Mouse (Mus musculus) kidney, embryonic 16.5 days (tissue): ENCODE measurements around the gene Akirin1. TPM values are rescaled to one million over a fixed set of nuclear protein-coding genes. Genes with fewer than 3 reads are reported as not detected.
A peak's percentile ranks its signal among the peaks of the same experiment; 100 is the strongest.

Experiments
- ATAC-seq: fragments of 200-750 bp; cut with Nextera tagmentation; 2 replicates; pipeline ENCODE4 v1.8.0; 2017; ENCODE audit warnings: moderate TSS enrichment; ENCODE audit not compliant: low FRiP score, low TSS enrichment
- H3K27ac ChIP-seq: fragments of 300-500 bp; sonication (generic); 2 replicates; pipeline ENCODE4 v1.5.1; 2014; ENCODE audit warnings: low read length
- H3K27me3 ChIP-seq: fragments of 300-500 bp; sonication (generic); 2 replicates; pipeline ENCODE4 v1.6.1; 2014; ENCODE audit warnings: low read length, control low read depth, mixed read lengths; ENCODE audit not compliant: insufficient read depth
- H3K36me3 ChIP-seq: fragments of 300-500 bp; sonication (generic); 2 replicates; pipeline ENCODE4 v1.6.1; 2014; ENCODE audit warnings: low read length, control low read depth, mixed read lengths; ENCODE audit not compliant: insufficient read depth
- H3K4me1 ChIP-seq: fragments of 300-500 bp; sonication (generic); 2 replicates; pipeline ENCODE4 v1.6.1; 2014; ENCODE audit warnings: low read length, control low read depth, mixed read lengths; ENCODE audit not compliant: insufficient read depth
- H3K4me2 ChIP-seq: fragments of 300-500 bp; sonication (generic); replicated peaks from 2 replicates; pipeline ENCODE4 v1.6.1; 2014; ENCODE audit warnings: low read depth, low read length
- H3K4me3 ChIP-seq: fragments of 300-500 bp; sonication (generic); 2 replicates; pipeline ENCODE4 v1.5.1; 2014; ENCODE audit warnings: mild to moderate bottlenecking, low read length
- H3K9ac ChIP-seq: fragments of 300-500 bp; sonication (generic); replicated peaks from 2 replicates; pipeline ENCODE4 v1.6.1; 2014; ENCODE audit warnings: low read length
- H3K9me3 ChIP-seq: fragments of 300-500 bp; sonication (generic); 2 replicates; pipeline ENCODE4 v1.6.1; 2016; ENCODE audit warnings: low read length, control low read depth
- WGBS: fragments of 180-500 bp; shearing (Covaris S2); extraction: QIAGEN DNeasy Blood & Tissue Kit; methylation state at CpG from one replicate; pipeline ENCODE4 v1.1.7; 2014; 5-methylcytosine and 5-hydroxymethylcytosine counted together
- polyA plus RNA-seq: library from polyadenylated mRNA; unstranded; fragments of >200 nt; fragmentation: Nextera tagmentation; extraction: Ambion mirVana; gene quantifications from 2 replicates; pipeline ENCODE4 v1.2.1, GENCODE M21; 2015

Gene Akirin1
- polyA plus RNA-seq, 1 experiment from 2014 or later: 42.3 TPM

GRCm38 (mm10) chr4:123758306-123758705 is 8.2 kb upstream of the Akirin1 start:
- Histone ChIP-seq H3K27ac (no peak overlapping the region), H3K9ac (no peak overlapping the region), H3K9me3 (no peaks in the 10 kb centered on the region), H3K27me3 (no peaks in the 10 kb centered on the region), H3K4me3 (no peak overlapping the region), H3K4me1 (no peaks in the 10 kb centered on the region), H3K36me3 (no peaks in the 10 kb centered on the region), H3K4me2 (no peak overlapping the region)
- no peak for ATAC-seq
- WGBS: 55% methylated on average over 4 of the region's 4 CpGs

GRCm38 (mm10) chr4:123750707-123751312 is 665 bp upstream of the Akirin1 start:
- no peaks in the 10 kb centered on the region for H3K9me3 ChIP-seq
- H3K4me3 ChIP-seq: peak overlapping the region; percentile 99
- no peaks in the 10 kb centered on the region for H3K36me3 ChIP-seq
- H3K27ac ChIP-seq: no peak overlapping the region
- peak overlapping the region; percentile 68 for H3K4me2 ChIP-seq
- H3K27me3 ChIP-seq: no peaks in the 10 kb centered on the region
- peak overlapping the region; percentile 92 for H3K9ac ChIP-seq
- no peak for ATAC-seq
- under 1% methylated on average over 8 of the region's 8 CpGs for WGBS
- peaks cover 14% of the 10 kb centered on the region for H3K4me1 ChIP-seq

- Histone ChIP-seq H3K9me3 (no peaks in the 10 kb centered on the region), H3K36me3 (no peaks in the 10 kb centered on the region), H3K4me3 (peak overlapping the region; percentile 99), H3K4me2 (peak overlapping the region; percentile 94), H3K27me3 (no peaks in the 10 kb centered on the region), H3K27ac (peak overlapping the region; percentile 82), H3K4me1 (peaks cover 14% of the 10 kb centered on the region), H3K9ac (peak overlapping the region; percentile 92)
- ATAC-seq: peak; percentile 89
- WGBS: under 1% methylated on average over 40 of the region's 55 CpGs
Measured at GRCm38 (mm10) chr4:123749484-123750130, 538 bp downstream of the Akirin1 start.

- peak overlapping the region; percentile 82; the same call in 1 of the 2 replicates for H3K27ac ChIP-seq
Measured at GRCm38 (mm10) chr4:123748726-123749415, 1.3 kb downstream of the Akirin1 start.

DNA sequence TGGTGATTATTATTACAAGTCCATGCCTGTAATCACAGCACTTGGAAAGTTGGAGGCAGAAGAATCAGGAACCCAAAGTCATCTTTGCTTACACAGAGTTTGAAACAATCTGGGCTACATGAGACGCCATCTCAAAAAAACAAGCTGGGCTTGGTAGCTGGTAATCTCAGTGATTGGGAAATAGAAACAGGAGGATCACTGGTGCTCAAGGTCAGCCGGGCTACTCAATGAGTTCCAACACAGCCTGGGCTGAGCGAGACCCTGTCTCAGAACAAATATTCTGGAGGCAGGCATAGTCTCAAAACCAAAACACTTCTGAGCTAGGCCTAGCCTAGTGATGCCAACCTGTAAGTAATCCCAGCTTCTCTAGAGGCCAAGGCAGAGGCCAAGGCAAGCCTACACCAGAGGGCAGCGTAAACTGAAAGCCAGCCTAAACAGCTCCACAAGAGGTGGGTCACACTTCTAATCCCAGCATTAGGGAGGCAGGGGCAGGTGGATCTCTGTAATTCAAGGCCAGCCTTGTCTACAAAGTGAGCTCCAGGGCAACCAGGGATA is 4.8 kb downstream of the Akirin1 start:
- Histone ChIP-seq H3K4me2 (no peak overlapping the region), H3K36me3 (peaks cover 17% of the 10 kb centered on the region), H3K9ac (no peak overlapping the region), H3K4me3 (no peak overlapping the region), H3K27ac (no peak overlapping the region), H3K9me3 (no peaks in the 10 kb centered on the region), H3K4me1 (peaks cover 10% of the 10 kb centered on the region), H3K27me3 (no peaks in the 10 kb centered on the region)
- WGBS: 95% methylated on average over 4 of the region's 4 CpGs
- ATAC-seq: no peak

More at GRCm38 (mm10) chr4:123748726-123749415, 1.3 kb downstream of the Akirin1 start:
- peak overlapping the region; percentile 92 for H3K9ac ChIP-seq
- H3K4me2 ChIP-seq: peak overlapping the region; percentile 94
- no peaks in the 10 kb centered on the region for H3K36me3 ChIP-seq
- no peak for ATAC-seq
- H3K4me1 ChIP-seq: peaks cover 14% of the 10 kb centered on the region
- WGBS: 9% methylated on average over 10 of the region's 10 CpGs
- H3K9me3 ChIP-seq: no peaks in the 10 kb centered on the region
- H3K4me3 ChIP-seq: peak overlapping the region; percentile 99
- no peaks in the 10 kb centered on the region for H3K27me3 ChIP-seq

GRCm38 (mm10) chr4:123742891-123743290 is 7.3 kb downstream of the Akirin1 start:
- Histone ChIP-seq H3K9me3 (no peaks in the 10 kb centered on the region), H3K4me3 (no peak overlapping the region), H3K9ac (no peak overlapping the region), H3K27ac (no peak overlapping the region), H3K4me2 (no peak overlapping the region), H3K36me3 (peaks cover 39% of the 10 kb centered on the region), H3K27me3 (no peaks in the 10 kb centered on the region), H3K4me1 (no peaks in the 10 kb centered on the region)
- ATAC-seq: no peak
- WGBS: 84% methylated on average over 1 of the region's 1 CpGs

DNA sequence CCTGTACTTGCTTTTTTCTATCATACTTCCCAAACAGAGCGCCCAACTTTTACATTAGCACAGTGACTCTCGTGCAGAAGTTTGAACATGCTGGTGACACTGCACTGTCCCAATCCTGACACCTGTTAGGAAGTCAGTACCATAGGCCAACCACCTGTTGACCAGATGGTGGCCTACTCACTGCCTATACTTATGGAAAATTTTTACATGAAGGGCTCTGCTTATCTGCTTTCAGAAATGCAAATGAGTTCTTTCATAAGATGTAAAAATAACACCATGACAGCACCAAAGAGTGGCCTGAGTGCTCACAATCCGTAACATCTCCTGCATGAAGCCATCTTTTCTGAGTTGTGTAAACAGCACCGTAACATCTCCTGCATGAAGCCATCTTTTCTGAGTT is 11.4 kb downstream of the Akirin1 start:
- ATAC-seq: no peak
- WGBS: 89% methylated on average over 4 of the region's 4 CpGs
- Histone ChIP-seq H3K4me3 (no peak overlapping the region), H3K4me1 (no peaks in the 10 kb centered on the region), H3K4me2 (no peak overlapping the region), H3K27ac (no peak overlapping the region), H3K36me3 (peaks cover 51% of the 10 kb centered on the region), H3K9ac (no peak overlapping the region), H3K27me3 (no peaks in the 10 kb centered on the region), H3K9me3 (no peaks in the 10 kb centered on the region)

DNA sequence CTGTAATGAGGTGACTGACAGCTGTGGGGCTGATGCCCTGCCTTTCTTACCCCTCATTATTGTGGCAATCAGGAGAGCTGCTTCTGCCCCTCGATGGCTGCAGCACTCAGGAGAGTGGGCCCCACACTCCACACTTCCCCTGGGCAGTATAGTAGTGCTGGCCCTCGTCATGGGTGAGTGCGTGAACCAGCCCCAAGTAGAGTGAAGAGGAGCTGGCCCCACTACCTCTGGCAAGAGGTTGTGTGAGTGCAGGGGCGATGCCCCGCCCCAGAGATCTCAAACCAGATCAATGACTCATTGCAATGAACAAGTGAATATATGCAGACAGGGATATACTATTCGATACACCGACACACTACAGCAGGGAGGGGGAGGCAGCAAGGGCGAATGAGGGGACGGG is 16.6 kb downstream of the Akirin1 start:
- no peak overlapping the region for H3K9ac ChIP-seq
- H3K9me3 ChIP-seq: no peaks in the 10 kb centered on the region
- no peaks in the 10 kb centered on the region for H3K4me1 ChIP-seq
- no peak overlapping the region for H3K4me3 ChIP-seq
- H3K36me3 ChIP-seq: peaks cover 30% of the 10 kb centered on the region
- 84% methylated on average over 9 of the region's 9 CpGs for WGBS
- H3K4me2 ChIP-seq: no peak overlapping the region
- peak; percentile 63; the same call in 1 of the 2 replicates for ATAC-seq
- H3K27ac ChIP-seq: no peak overlapping the region
- no peaks in the 10 kb centered on the region for H3K27me3 ChIP-seq

- H3K27me3 ChIP-seq: no peaks in the 10 kb centered on the region
- WGBS: 95% methylated on average over 2 of the region's 2 CpGs
Measured at GRCm38 (mm10) chr4:123732921-123733320, 17.2 kb downstream of the Akirin1 start.

More at GRCm38 (mm10) chr4:123732921-123733320, 17.2 kb downstream of the Akirin1 start:
- no peaks in the 10 kb centered on the region for H3K4me1 ChIP-seq
- H3K4me3 ChIP-seq: no peak overlapping the region
- peak; percentile 46; the same call in 1 of the 2 replicates for ATAC-seq
- H3K9me3 ChIP-seq: no peaks in the 10 kb centered on the region
- no peak overlapping the region for H3K9ac ChIP-seq
- H3K36me3 ChIP-seq: peaks cover 25% of the 10 kb centered on the region
- no peak overlapping the region for H3K4me2 ChIP-seq
- H3K27ac ChIP-seq: no peak overlapping the region
